Mouse (Mus musculus): ENCODE data around the gene Gpd1. TPM values are rescaled to one million over a fixed set of nuclear protein-coding genes. Genes with fewer than 3 reads are reported as not detected.

The Gpd1 gene
- polyA plus RNA-seq (2012; fragmentation: generic; extraction: Trizol), result 6.9 TPM

- Histone ChIP-seq H3ac (ENCODE audit: control insufficient read depth, insufficient read length) (no peak within 1 kb of the TSS), H3K4me2 (ENCODE audit: low read depth) (no peak within 1 kb of the TSS), H3K79me2 (ENCODE audit: control insufficient read depth, insufficient read depth) (no peaks in the 10 kb centered on the region), H3K36me3 (ENCODE audit: control insufficient read depth, insufficient read depth) (peaks cover 11% of the 10 kb centered on the region), H3K4me3 (no peak within 1 kb of the TSS), H3K27me3 (ENCODE audit: control insufficient read depth, insufficient read depth, insufficient read length) (no peaks in the 10 kb centered on the region)
- TF ChIP-seq TCF3 (IDR thresholded peaks at IDR 0.05; ENCODE audit: insufficient read length, low read depth), result no peak
- peak in 1 of 3 experiments; percentile 45 for TF ChIP-seq MYOG (IDR thresholded peaks at IDR 0.05; ENCODE audit: control insufficient read depth in 1 of 3, insufficient read depth in 1 of 3, insufficient read length in 2 of 3, low read depth in 2 of 3)
- TF ChIP-seq MYOD1 (IDR thresholded peaks at IDR 0.05; ENCODE audit: control insufficient read depth in 1 of 3, insufficient read length in 2 of 3, low read depth in 2 of 3), result peak in 1 of 3 experiments; percentile 78
Observed at GRCm38 (mm10) chr15:99717386-99718334, at the start of gene Gpd1. Gpd1 (plus strand) TSS chr15:99717515.

- Histone ChIP-seq H3ac (ENCODE audit: control insufficient read depth, insufficient read length) (no peak overlapping the region), H3K4me2 (ENCODE audit: low read depth) (no peak overlapping the region), H3K79me2 (ENCODE audit: control insufficient read depth, insufficient read depth) (no peaks in the 10 kb centered on the region), H3K4me3 (no peak overlapping the region), H3K36me3 (ENCODE audit: control insufficient read depth, insufficient read depth) (no peaks in the 10 kb centered on the region), H3K27me3 (ENCODE audit: control insufficient read depth, insufficient read depth, insufficient read length) (peaks cover 29% of the 10 kb centered on the region)
- TF ChIP-seq CEBPB (IDR thresholded peaks at IDR 0.05; ENCODE audit: insufficient read depth, poor library complexity, severe bottlenecking) (no peak), SRF (IDR thresholded peaks at IDR 0.05; ENCODE audit: control insufficient read depth, insufficient read length, low read depth) (no peak), MAX (IDR thresholded peaks at IDR 0.05; ENCODE audit: low read depth) (no peak)
Observed at GRCm38 (mm10) chr15:99667544-99667943, 49.8 kb upstream of the Gpd1 start.

- no peaks in the 10 kb centered on the region for H3K36me3 ChIP-seq (ENCODE audit: control insufficient read depth, insufficient read depth)
- H3ac ChIP-seq (ENCODE audit: control insufficient read depth, insufficient read length), result no peak overlapping the region
- H3K4me2 ChIP-seq (ENCODE audit: low read depth), result no peak overlapping the region
- no peaks in the 10 kb centered on the region for H3K79me2 ChIP-seq (ENCODE audit: control insufficient read depth, insufficient read depth)
- peaks cover 41% of the 10 kb centered on the region for H3K27me3 ChIP-seq (ENCODE audit: control insufficient read depth, insufficient read depth, insufficient read length)
- no peak for TF ChIP-seq SRF (IDR thresholded peaks at IDR 0.05; ENCODE audit: control insufficient read depth, insufficient read length, low read depth)
- TF ChIP-seq TCF3 (IDR thresholded peaks at IDR 0.05; ENCODE audit: insufficient read length, low read depth), result no peak
- TF ChIP-seq REST (IDR thresholded peaks at IDR 0.05; ENCODE audit: insufficient read depth, insufficient read length), result peak; percentile 89
- no peak for TF ChIP-seq POLR2AphosphoS2 (IDR thresholded peaks at IDR 0.05; ENCODE audit: insufficient read length, low read depth)
- TF ChIP-seq POLR2A (IDR thresholded peaks at IDR 0.05; ENCODE audit: insufficient read length, low read depth), result no peak
- TF ChIP-seq USF1 (IDR thresholded peaks at IDR 0.05; ENCODE audit: low read depth), result no peak
- TF ChIP-seq CEBPB (IDR thresholded peaks at IDR 0.05; ENCODE audit: insufficient read depth, poor library complexity, severe bottlenecking), result no peak
- no peak overlapping the region for H3K4me3 ChIP-seq
Observed at GRCm38 (mm10) chr15:99668881-99669280, 48.4 kb upstream of the Gpd1 start.

GRCm38 (mm10) chr15:99669392-99669791 lies 47.9 kb upstream of the Gpd1 start:
- Histone ChIP-seq H3K79me2 (ENCODE audit: control insufficient read depth, insufficient read depth) (no peaks in the 10 kb centered on the region), H3K36me3 (ENCODE audit: control insufficient read depth, insufficient read depth) (no peaks in the 10 kb centered on the region), H3ac (ENCODE audit: control insufficient read depth, insufficient read length) (no peak overlapping the region), H3K27me3 (ENCODE audit: control insufficient read depth, insufficient read depth, insufficient read length) (peaks cover 44% of the 10 kb centered on the region), H3K4me2 (ENCODE audit: low read depth) (no peak overlapping the region), H3K4me3 (no peak overlapping the region)
- TF ChIP-seq USF1 (IDR thresholded peaks at IDR 0.05; ENCODE audit: low read depth) (no peak), E2F4 (IDR thresholded peaks at IDR 0.05; ENCODE audit: insufficient read depth) (no peak), REST (IDR thresholded peaks at IDR 0.05; ENCODE audit: insufficient read depth, insufficient read length) (no peak), TCF12 (IDR thresholded peaks at IDR 0.05; ENCODE audit: insufficient read depth, poor library complexity, severe bottlenecking) (no peak), SRF (IDR thresholded peaks at IDR 0.05; ENCODE audit: control insufficient read depth, insufficient read length, low read depth) (no peak), MAX (IDR thresholded peaks at IDR 0.05; ENCODE audit: low read depth) (no peak), CEBPB (IDR thresholded peaks at IDR 0.05; ENCODE audit: insufficient read depth, poor library complexity, severe bottlenecking) (no peak), MYOG (IDR thresholded peaks at IDR 0.05; ENCODE audit: control insufficient read depth in 1 of 3, insufficient read depth in 1 of 3, insufficient read length in 2 of 3, low read depth in 2 of 3) (no peak), MYOD1 (IDR thresholded peaks at IDR 0.05; ENCODE audit: control insufficient read depth in 1 of 3, insufficient read length in 2 of 3, low read depth in 2 of 3) (no peak), POLR2A (IDR thresholded peaks at IDR 0.05; ENCODE audit: insufficient read length, low read depth) (no peak), POLR2AphosphoS2 (IDR thresholded peaks at IDR 0.05; ENCODE audit: insufficient read length, low read depth) (no peak), TCF3 (IDR thresholded peaks at IDR 0.05; ENCODE audit: insufficient read length, low read depth) (no peak)

GRCm38 (mm10) chr15:99670154-99670821 lies 47.0 kb upstream of the Gpd1 start, which contains the start of gene Asic1:
Asic1 (plus strand) TSS chr15:99670368.
- H3K4me2 ChIP-seq (ENCODE audit: low read depth), result peak within 1 kb of the TSS; percentile 80
- H3K36me3 ChIP-seq (ENCODE audit: control insufficient read depth, insufficient read depth), result no peaks in the 10 kb centered on the region
- peaks cover 44% of the 10 kb centered on the region for H3K27me3 ChIP-seq (ENCODE audit: control insufficient read depth, insufficient read depth, insufficient read length)
- TF ChIP-seq REST (IDR thresholded peaks at IDR 0.05; ENCODE audit: insufficient read depth, insufficient read length) (peak; percentile 15), TCF12 (IDR thresholded peaks at IDR 0.05; ENCODE audit: insufficient read depth, poor library complexity, severe bottlenecking) (no peak), POLR2A (IDR thresholded peaks at IDR 0.05; ENCODE audit: insufficient read length, low read depth) (no peak)
- H3ac ChIP-seq (ENCODE audit: control insufficient read depth, insufficient read length), result no peak within 1 kb of the TSS
- no peak within 1 kb of the TSS for H3K4me3 ChIP-seq
- no peaks in the 10 kb centered on the region for H3K79me2 ChIP-seq (ENCODE audit: control insufficient read depth, insufficient read depth)

Data from myocyte (in vitro differentiated cells).